Mouse (Mus musculus) MEL (cell line): ENCODE results near the gene Pycr2. TPM values are rescaled to one million over a fixed set of nuclear protein-coding genes. Genes with fewer than 3 reads are reported as not detected.

Experiments
- DNase-seq: peaks from one replicate; pipeline ENCODE4 v3.0.0; 2011; ENCODE audit warnings: low read depth, low spot score
- H3K27ac ChIP-seq: 2 replicates; pipeline ENCODE4 v1.5.1; 2012; ENCODE audit warnings: low read depth, mild to moderate bottlenecking, control low read depth, low read length, moderate library complexity; ENCODE audit not compliant: control insufficient read depth
- H3K27me3 ChIP-seq, 2 experiments: fragments of 150-350 bp in 1 of 2; sonication (generic) in 1 of 2; 2 replicates each; pipeline ENCODE4 v1.6.1; 2012; ENCODE audit warnings: low read length in 2 of 2, mild to moderate bottlenecking in 2 of 2, improper control_type of control experiment in 1 of 2, moderate library complexity in 1 of 2; ENCODE audit not compliant: insufficient read depth in 2 of 2, control insufficient read depth in 1 of 2
- H3K36me3 ChIP-seq, 2 experiments: 2 replicates each; pipeline ENCODE4 v1.6.1; 2012 to 2014; ENCODE audit warnings: low read length in 2 of 2, improper control_type of control experiment in 1 of 2, inconsistent platforms in 1 of 2, mild to moderate bottlenecking in 1 of 2; ENCODE audit not compliant: insufficient read depth in 2 of 2, control insufficient read depth in 1 of 2
- H3K4me1 ChIP-seq, 2 experiments: fragments of 150-350 bp in 1 of 2; sonication (generic) in 1 of 2; 2 replicates each; pipeline ENCODE4 v1.6.1; 2012; ENCODE audit warnings: low read length in 2 of 2, improper control_type of control experiment in 1 of 2, mild to moderate bottlenecking in 1 of 2; ENCODE audit not compliant: insufficient read depth in 2 of 2, control insufficient read depth in 1 of 2
- H3K4me3 ChIP-seq, 2 experiments: fragments of 150-350 bp in 1 of 2; sonication (generic) in 1 of 2; 2 replicates each; pipeline ENCODE4 v1.5.1; 2012; ENCODE audit warnings: low read depth in 2 of 2, low read length in 2 of 2, mild to moderate bottlenecking in 2 of 2, moderate library complexity in 2 of 2, control low read depth in 1 of 2, improper control_type of control experiment in 1 of 2; ENCODE audit not compliant: control insufficient read depth in 1 of 2, insufficient read depth in 1 of 2
- H3K79me2 ChIP-seq: 2 replicates; pipeline ENCODE4 v1.6.1; 2012; ENCODE audit warnings: mild to moderate bottlenecking, low read length, moderate library complexity; ENCODE audit not compliant: control insufficient read depth, poor library complexity, insufficient read depth
- H3K9ac ChIP-seq: 2 replicates; pipeline ENCODE4 v1.6.1; 2012; ENCODE audit warnings: low read depth, mild to moderate bottlenecking, control low read depth, low read length, moderate library complexity; ENCODE audit not compliant: control insufficient read depth, poor library complexity, severe bottlenecking
- H3K9me3 ChIP-seq: fragments of 150-350 bp; sonication (generic); replicated peaks from 2 replicates; pipeline ENCODE4 v1.6.1; 2012; ENCODE audit warnings: mild to moderate bottlenecking, low read length, improper control_type of control experiment, moderate library complexity; ENCODE audit not compliant: insufficient read depth
- BHLHE40 ChIP-seq: IDR thresholded peaks from 2 replicates; pipeline ENCODE4 v1.6.1; 2012; ENCODE audit warnings: low read depth, mild to moderate bottlenecking, inconsistent platforms, low read length, improper control_type of control experiment, borderline replicate concordance
- CHD1 ChIP-seq: IDR thresholded peaks from 2 replicates; pipeline ENCODE4 v1.6.1; 2012; ENCODE audit warnings: low read depth, mild to moderate bottlenecking, inconsistent platforms, low read length, improper control_type of control experiment
- CHD2 ChIP-seq: IDR thresholded peaks from 2 replicates; pipeline ENCODE4 v1.6.1; 2011; ENCODE audit warnings: low read length, improper control_type of control experiment
- CTCF ChIP-seq, 3 experiments: IDR thresholded peaks in 2 of 3; conservative IDR thresholded peaks in 1 of 3; 2 replicates each; pipeline ENCODE4 v1.5.1; 2011 to 2012; ENCODE audit warnings: low read length in 3 of 3, low read depth in 2 of 3, mild to moderate bottlenecking in 2 of 3, improper control_type of control experiment in 1 of 3, inconsistent platforms in 1 of 3, mixed read lengths in 1 of 3, moderate library complexity in 1 of 3; ENCODE audit not compliant: control insufficient read depth in 1 of 3, insufficient read depth in 1 of 3, poor library complexity in 1 of 3, severe bottlenecking in 1 of 3
- ELF1 ChIP-seq: IDR thresholded peaks from 2 replicates; pipeline ENCODE4 v1.6.1; 2014; ENCODE audit warnings: low read depth, mild to moderate bottlenecking, inconsistent platforms, low read length, improper control_type of control experiment, moderate library complexity
- EP300 ChIP-seq, 2 experiments: IDR thresholded peaks; 2 replicates each; pipeline ENCODE4 v1.6.1; 2011; ENCODE audit warnings: improper control_type of control experiment in 2 of 2, low read length in 2 of 2, low read depth in 1 of 2, mild to moderate bottlenecking in 1 of 2
- ETS1 ChIP-seq: IDR thresholded peaks from 2 replicates; pipeline ENCODE4 v1.6.1; 2012; ENCODE audit warnings: low read depth, mild to moderate bottlenecking, inconsistent platforms, low read length, improper control_type of control experiment, moderate library complexity
- GATA1 ChIP-seq: IDR thresholded peaks from 2 replicates; pipeline ENCODE4 v1.6.1; 2011; ENCODE audit warnings: low read depth, low read length, improper control_type of control experiment
- HCFC1 ChIP-seq: IDR thresholded peaks from 2 replicates; pipeline ENCODE4 v1.6.1; 2012; ENCODE audit warnings: low read depth, mild to moderate bottlenecking, inconsistent platforms, low read length, improper control_type of control experiment, moderate library complexity
- JUND ChIP-seq: IDR thresholded peaks from 2 replicates; pipeline ENCODE4 v1.6.1; 2011; ENCODE audit warnings: low read depth, mild to moderate bottlenecking, improper control_type of control experiment, low read length
- KAT2A ChIP-seq: conservative IDR thresholded peaks from 2 replicates; pipeline ENCODE4 v1.6.1; 2012; ENCODE audit warnings: low read depth, low read length, improper control_type of control experiment, inconsistent platforms
- MAX ChIP-seq: IDR thresholded peaks from 2 replicates; pipeline ENCODE4 v1.6.1; 2011; ENCODE audit warnings: low read length, improper control_type of control experiment
- MAZ ChIP-seq: IDR thresholded peaks from 2 replicates; pipeline ENCODE4 v1.6.1; 2012; ENCODE audit warnings: low read depth, mild to moderate bottlenecking, inconsistent platforms, low read length, improper control_type of control experiment
- MEF2A ChIP-seq: IDR thresholded peaks from 2 replicates; pipeline ENCODE4 v1.6.1; 2014; ENCODE audit warnings: low read depth, mild to moderate bottlenecking, inconsistent platforms, low read length, improper control_type of control experiment; ENCODE audit not compliant: poor library complexity, insufficient replicate concordance, severe bottlenecking; ENCODE audit errors: extremely low read depth
- MYC ChIP-seq: IDR thresholded peaks from 2 replicates; pipeline ENCODE4 v1.6.1; 2011; ENCODE audit warnings: low read depth, mild to moderate bottlenecking, low read length, improper control_type of control experiment, moderate library complexity
- NRF1 ChIP-seq: IDR thresholded peaks from 2 replicates; pipeline ENCODE4 v1.6.1; 2014; ENCODE audit warnings: low read depth, mild to moderate bottlenecking, inconsistent platforms, low read length, improper control_type of control experiment, moderate library complexity; ENCODE audit not compliant: poor library complexity, insufficient read depth, severe bottlenecking
- POLR2A ChIP-seq, 2 experiments: IDR thresholded peaks; 2 replicates each; pipeline ENCODE4 v1.6.1; 2011 to 2012; ENCODE audit warnings: low read length in 2 of 2, mild to moderate bottlenecking in 2 of 2, control low read depth in 1 of 2, improper control_type of control experiment in 1 of 2, low read depth in 1 of 2, moderate library complexity in 1 of 2; ENCODE audit not compliant: control insufficient read depth in 1 of 2, insufficient read depth in 1 of 2, poor library complexity in 1 of 2
- POLR2AphosphoS2 ChIP-seq: IDR thresholded peaks from 2 replicates; pipeline ENCODE4 v1.6.1; 2011; ENCODE audit warnings: low read length, improper control_type of control experiment
- POLR2AphosphoS5 ChIP-seq: IDR thresholded peaks from 2 replicates; pipeline ENCODE4 v1.6.1; 2012; ENCODE audit warnings: low read depth, borderline replicate concordance, mild to moderate bottlenecking, inconsistent platforms, low read length, moderate library complexity, mixed read lengths
- RAD21 ChIP-seq: IDR thresholded peaks from 2 replicates; pipeline ENCODE4 v1.6.1; 2011; ENCODE audit warnings: mild to moderate bottlenecking, low read depth, low read length, improper control_type of control experiment
- RCOR1 ChIP-seq: IDR thresholded peaks from 2 replicates; pipeline ENCODE4 v1.6.1; 2012; ENCODE audit warnings: low read depth, mild to moderate bottlenecking, inconsistent platforms, low read length, improper control_type of control experiment
- SMC3 ChIP-seq: IDR thresholded peaks from 2 replicates; pipeline ENCODE4 v1.6.1; 2011; ENCODE audit warnings: low read depth, low read length, improper control_type of control experiment
- TBP ChIP-seq: IDR thresholded peaks from 2 replicates; pipeline ENCODE4 v1.8.0; 2011; ENCODE audit warnings: low read depth, low read length, improper control_type of control experiment
- TCF12 ChIP-seq: IDR thresholded peaks from 2 replicates; pipeline ENCODE4 v1.6.1; 2014; ENCODE audit warnings: low read depth, mild to moderate bottlenecking, inconsistent platforms, low read length, improper control_type of control experiment, moderate library complexity
- UBTF ChIP-seq: IDR thresholded peaks from 2 replicates; pipeline ENCODE4 v1.6.1; 2012; ENCODE audit warnings: low read depth, mild to moderate bottlenecking, inconsistent platforms, low read length, improper control_type of control experiment, moderate library complexity, borderline replicate concordance; ENCODE audit not compliant: insufficient read depth
- USF1 ChIP-seq: IDR thresholded peaks from 2 replicates; pipeline ENCODE4 v1.6.1; 2014; ENCODE audit warnings: low read depth, mild to moderate bottlenecking, inconsistent platforms, low read length, improper control_type of control experiment, moderate library complexity
- USF2 ChIP-seq, 2 experiments: IDR thresholded peaks; 2 replicates each; pipeline ENCODE4 v1.6.1; 2011 to 2012; ENCODE audit warnings: improper control_type of control experiment in 2 of 2, low read length in 2 of 2, borderline replicate concordance in 1 of 2, inconsistent platforms in 1 of 2, low read depth in 1 of 2, mild to moderate bottlenecking in 1 of 2; ENCODE audit not compliant: insufficient read depth in 1 of 2
- ZC3H11A ChIP-seq: IDR thresholded peaks from 2 replicates; pipeline ENCODE4 v1.6.1; 2012; ENCODE audit warnings: low read depth, mild to moderate bottlenecking, inconsistent platforms, low read length, improper control_type of control experiment
- ZMIZ1 ChIP-seq: IDR thresholded peaks from 2 replicates; pipeline ENCODE4 v1.6.1; 2012; ENCODE audit warnings: low read depth, mild to moderate bottlenecking, inconsistent platforms, low read length, improper control_type of control experiment, moderate library complexity
- polyA plus RNA-seq, 2 experiments: library from polyadenylated mRNA; stranded (reverse) in 1 of 2; unstranded in 1 of 2; fragments of >175 nt in 1 of 2; fragments of >200 nt in 1 of 2; gene quantifications; 2 replicates each; pipeline versions ENCODE4 v1.2.1 to v1.2.4; 2012; ENCODE audit warnings: low replicate concordance in 2 of 2, low read depth in 1 of 2; ENCODE audit not compliant: insufficient read length in 2 of 2, insufficient read depth in 1 of 2, missing spikeins in 1 of 2
- total RNA-seq: library from RNA; depleted of rRNA; stranded (reverse); fragments of 300-350 nt; gene quantifications from 2 replicates; pipeline ENCODE4 v1.2.3, GENCODE M21; 2012

Pycr2 gene
- total and polyA plus RNA-seq, 3 experiments = 125 to 183 TPM; not detected in 1

- TF ChIP-seq CTCF (IDR thresholded peaks at IDR 0.05 in 2 of 3, conservative IDR thresholded peaks at IDR 0.05 in 1 of 3; ENCODE audit: control insufficient read depth in 1 of 3, insufficient read depth in 1 of 3, low read depth in 2 of 3, low read length in 3 of 3, poor library complexity in 1 of 3, severe bottlenecking in 1 of 3) (peak; percentile 73 to 88 (median 83)), GATA1 (no peak), SMC3 (peak; percentile 39), RAD21 (peak; percentile 23)
- peaks cover 0 to 5% of the 10 kb centered on the region in 2 experiments; a peak in 2 of 4 replicates for H3K36me3 ChIP-seq
- peak; percentile 58 for DNase-seq
- no peak overlapping the region for H3K27ac ChIP-seq
- H3K79me2 ChIP-seq = no peaks in the 10 kb centered on the region
- peaks cover 0 to 10% of the 10 kb centered on the region in 2 experiments; a peak in 2 of 4 replicates for H3K4me1 ChIP-seq
- H3K27me3 ChIP-seq = no peaks in the 10 kb centered on the region
- no peak overlapping the region for H3K9ac ChIP-seq
- H3K4me3 ChIP-seq = no peak overlapping the region
- H3K9me3 ChIP-seq = no peaks in the 10 kb centered on the region
These were observed 15.6 kb downstream of the Pycr2 start for GRCm38 (mm10) chr1:180919686-180920085.

- H3K36me3 ChIP-seq = peaks cover 0 to 5% of the 10 kb centered on the region in 2 experiments; a peak in 2 of 4 replicates
- peak overlapping the region; percentile 31 for H3K9ac ChIP-seq
- H3K27ac ChIP-seq = peak overlapping the region; percentile 48; the same call in 1 of the 2 replicates
- no peak overlapping the region for H3K4me3 ChIP-seq
- no peaks in the 10 kb centered on the region for H3K9me3 ChIP-seq
- H3K27me3 ChIP-seq = no peaks in the 10 kb centered on the region
- peak; percentile 86 for DNase-seq
- peaks cover 0 to 7% of the 10 kb centered on the region in 2 experiments; a peak in 2 of 4 replicates for H3K4me1 ChIP-seq
- H3K79me2 ChIP-seq = no peaks in the 10 kb centered on the region
- no peak for TF ChIP-seq UBTF
- TF ChIP-seq POLR2AphosphoS5 = no peak
- no peak for TF ChIP-seq ZC3H11A
- TF ChIP-seq CHD1 = no peak
- TF ChIP-seq USF2 (IDR thresholded peaks at IDR 0.05; ENCODE audit: borderline replicate concordance in 1 of 2, insufficient read depth in 1 of 2, low read depth in 1 of 2, low read length in 2 of 2) = no peak
- TF ChIP-seq POLR2A (IDR thresholded peaks at IDR 0.05; ENCODE audit: control insufficient read depth in 1 of 2, insufficient read depth in 1 of 2, low read depth in 1 of 2, low read length in 2 of 2, poor library complexity in 1 of 2) = no peak
- no peak for TF ChIP-seq MEF2A
- no peak for TF ChIP-seq MAZ
- TF ChIP-seq TCF12 = peak; percentile 59
- no peak for TF ChIP-seq USF1
- no peak for TF ChIP-seq MAX
- TF ChIP-seq ELF1 = no peak
- no peak for TF ChIP-seq CHD2
- TF ChIP-seq KAT2A = no peak
- TF ChIP-seq GATA1 = peak; percentile 65
- TF ChIP-seq RCOR1 = peak; percentile 56
- 0 out of 2 replicates have a peak, but pooled peaks have one; percentile 13 for TF ChIP-seq HCFC1
- no peak for TF ChIP-seq JUND
- TF ChIP-seq ETS1 = peak; percentile 94
- peak; percentile 72; the same call in 1 of the 2 replicates for TF ChIP-seq TBP
- TF ChIP-seq POLR2AphosphoS2 = no peak
- TF ChIP-seq ZMIZ1 = no peak
- no peak for TF ChIP-seq NRF1
- TF ChIP-seq MYC = no peak
- no peak for TF ChIP-seq RAD21
- peak; percentile 16 to 53; a peak in 1 of 4 replicates for TF ChIP-seq EP300 (IDR thresholded peaks at IDR 0.05; ENCODE audit: low read depth in 1 of 2, low read length in 2 of 2)
- no peak for TF ChIP-seq BHLHE40
These were observed 18.4 kb downstream of the Pycr2 start for GRCm38 (mm10) chr1:180922273-180923048.
